Comparison of ENCODE assay signal across 8 mouse cellular contexts in genomic region chr3:148988293-148988995, GRCm38 (mm10). TPM values are rescaled to one million over a fixed set of nuclear protein-coding genes. Genes with fewer than 3 reads are reported as not detected.
DNase-seq lines count a peak whose midpoint lies in the region; ATAC-seq and TF ChIP-seq lines count a peak whose summit lies in the region.

No protein-coding gene starts in this region.

- intact Hi-C loops in left cerebral cortex, postnatal 4 days (cut with DNase I) = loop anchor here (2.0 kb wide), 1 partner anchor 456 kb away; no protein-coding TSS in a partner anchor

- no peak for ATAC-seq in erythroblast, adult 5-6 weeks (replicated peaks; ENCODE audit: low FRiP score, poor library complexity, severe bottlenecking)
- ATAC-seq in heart, postnatal 0 days (ENCODE audit: insufficient read depth, low read depth) = no peak
- no peak for ATAC-seq in midbrain, embryonic 12.5 days (ENCODE audit: low FRiP score, low read depth)
- 0 out of 2 replicates have a peak, but pooled peaks have one; percentile 13 for ATAC-seq in stomach, postnatal 0 days (ENCODE audit: low FRiP score, low TSS enrichment)

- in situ Hi-C loops in ES-E14 (cut with MboI; ENCODE audit: low sequenced_read_pairs in 2 of 2, unreplicated experiment in 2 of 2) = no loop called here

- H3K27ac ChIP-seq in ES-E14 (ENCODE audit: insufficient read depth, low read depth, low read length, poor library complexity, severe bottlenecking) = no peak overlapping the region
- H3K27ac ChIP-seq in embryonic facial prominence, embryonic 10.5 days (replicated peaks) = peak overlapping the region; percentile 98
- peak overlapping the region; percentile 93 for H3K27ac ChIP-seq in heart, postnatal 0 days (ENCODE audit: low read depth)
- peak overlapping the region; percentile 100 for H3K27ac ChIP-seq in midbrain, embryonic 12.5 days (replicated peaks)
- peak overlapping the region; percentile 95 for H3K27ac ChIP-seq in stomach, postnatal 0 days (replicated peaks)

- peaks cover 57% of the 10 kb centered on the region for H3K27me3 ChIP-seq in erythroblast, embryonic 14.5 days (ENCODE audit: control insufficient read depth)
- no peaks in the 10 kb centered on the region for H3K27me3 ChIP-seq in embryonic facial prominence, embryonic 10.5 days (replicated peaks; ENCODE audit: low read depth, poor library complexity, severe bottlenecking)
- no peaks in the 10 kb centered on the region for H3K27me3 ChIP-seq in heart, postnatal 0 days (ENCODE audit: control insufficient read depth, insufficient read depth, low read length)
- H3K27me3 ChIP-seq in midbrain, embryonic 12.5 days = 0 out of 2 replicates have a peak, but pooled peaks cover 4% of the 10 kb centered on the region
- no peaks in the 10 kb centered on the region for H3K27me3 ChIP-seq in stomach, postnatal 0 days (ENCODE audit: control insufficient read depth, insufficient read depth, low read length)

- H3K4me2 ChIP-seq in heart, postnatal 0 days (ENCODE audit: low read depth, low read length) = peak overlapping the region; percentile 91
- peak overlapping the region; percentile 77 for H3K4me2 ChIP-seq in midbrain, embryonic 12.5 days (replicated peaks)
- peak overlapping the region; percentile 91 for H3K4me2 ChIP-seq in stomach, postnatal 0 days (replicated peaks; ENCODE audit: low read depth)

- no peak for TF ChIP-seq CTCF in heart, postnatal 0 days (IDR thresholded peaks at IDR 0.05; ENCODE audit: low read depth)
- TF ChIP-seq CTCF in stomach, postnatal 0 days (IDR thresholded peaks at IDR 0.05; ENCODE audit: low read depth) = no peak

- peak overlapping the region; percentile 57 for H3K4me3 ChIP-seq in erythroblast, embryonic 14.5 days (replicated peaks)
- H3K4me3 ChIP-seq in ES-E14 (ENCODE audit: insufficient read depth in 1 of 2, low read depth in 1 of 2, low read length in 2 of 2, poor library complexity in 1 of 2, severe bottlenecking in 1 of 2) = peak overlapping the region; percentile 69 to 93
- H3K4me3 ChIP-seq in embryonic facial prominence, embryonic 10.5 days = peak overlapping the region; percentile 98
- peak overlapping the region; percentile 98 for H3K4me3 ChIP-seq in heart, postnatal 0 days (ENCODE audit: low read depth, low read length)
- peak overlapping the region; percentile 96 for H3K4me3 ChIP-seq in midbrain, embryonic 12.5 days
- H3K4me3 ChIP-seq in stomach, postnatal 0 days (ENCODE audit: low read depth, low read length) = peak overlapping the region; percentile 95

- peak overlapping the region; percentile 85 for H3K9ac ChIP-seq in ES-E14 (ENCODE audit: insufficient read depth, low read depth, low read length, poor library complexity, severe bottlenecking)
- H3K9ac ChIP-seq in heart, postnatal 0 days (replicated peaks; ENCODE audit: low read depth, low read length) = peak overlapping the region; percentile 95
- H3K9ac ChIP-seq in midbrain, embryonic 12.5 days (replicated peaks) = peak overlapping the region; percentile 99
- H3K9ac ChIP-seq in stomach, postnatal 0 days (ENCODE audit: low read length) = peak overlapping the region; percentile 86

- TF ChIP-seq EP300 in heart, postnatal 0 days (IDR thresholded peaks at IDR 0.05; ENCODE audit: low read depth) = no peak
- TF ChIP-seq EP300 in stomach, postnatal 0 days (optimal IDR thresholded peaks at IDR 0.05) = no peak

- no peaks in the 10 kb centered on the region for H3K4me1 ChIP-seq in erythroblast, embryonic 14.5 days (ENCODE audit: control insufficient read depth)
- H3K4me1 ChIP-seq in ES-E14 (ENCODE audit: control insufficient read depth in 2 of 2, insufficient read depth in 2 of 2, low read length in 2 of 2, poor library complexity in 1 of 2) = peaks cover 0 to 2% of the 10 kb centered on the region in 2 experiments; a peak in 2 of 4 replicates
- peaks cover 60% of the 10 kb centered on the region for H3K4me1 ChIP-seq in embryonic facial prominence, embryonic 10.5 days
- peaks cover 28% of the 10 kb centered on the region for H3K4me1 ChIP-seq in heart, postnatal 0 days (ENCODE audit: control insufficient read depth, insufficient read depth)
- peaks cover 31% of the 10 kb centered on the region for H3K4me1 ChIP-seq in midbrain, embryonic 12.5 days
- no peaks in the 10 kb centered on the region for H3K4me1 ChIP-seq in stomach, postnatal 0 days (replicated peaks; ENCODE audit: control insufficient read depth, insufficient read depth)

- H3K36me3 ChIP-seq in erythroblast, embryonic 14.5 days (ENCODE audit: control insufficient read depth) = no peaks in the 10 kb centered on the region
- no peaks in the 10 kb centered on the region; the same call in 1 of the 2 replicates for H3K36me3 ChIP-seq in ES-E14 (ENCODE audit: control insufficient read depth, insufficient read depth, low read length, poor library complexity, severe bottlenecking)
- H3K36me3 ChIP-seq in embryonic facial prominence, embryonic 10.5 days (replicated peaks) = no peaks in the 10 kb centered on the region
- no peaks in the 10 kb centered on the region for H3K36me3 ChIP-seq in heart, postnatal 0 days (replicated peaks; ENCODE audit: control insufficient read depth, insufficient read depth, low read length)
- no peaks in the 10 kb centered on the region for H3K36me3 ChIP-seq in midbrain, embryonic 12.5 days
- H3K36me3 ChIP-seq in stomach, postnatal 0 days (ENCODE audit: control insufficient read depth, insufficient read depth, low read length) = no peaks in the 10 kb centered on the region

- no peak for DNase-seq in ES-E14 (ENCODE audit: low read depth, low spot score)
- DNase-seq in embryonic facial prominence, embryonic 10.5 days (ENCODE audit: low spot score) = peak; percentile 63
- DNase-seq in heart, postnatal 0 days (ENCODE audit: low spot score) = no peak
- DNase-seq in left cerebral cortex, postnatal 4 days = peak; percentile 38
- peak; percentile 57 for DNase-seq in stomach, postnatal 0 days (ENCODE audit: low spot score)

- under 1% methylated on average over 84 of the region's 84 CpGs for WGBS in embryonic facial prominence, embryonic 10.5 days
- under 1% methylated on average over 70 of the region's 84 CpGs for WGBS in heart, postnatal 0 days
- WGBS in midbrain, embryonic 12.5 days = under 1% methylated on average over 63 of the region's 84 CpGs
- under 1% methylated on average over 63 of the region's 84 CpGs for WGBS in stomach, postnatal 0 days

- H3K9me3 ChIP-seq in erythroblast, embryonic 14.5 days (ENCODE audit: control insufficient read depth, low read length) = no peaks in the 10 kb centered on the region
- no peaks in the 10 kb centered on the region for H3K9me3 ChIP-seq in ES-E14 (ENCODE audit: control insufficient read depth, insufficient read depth, low read depth, low read length)
- H3K9me3 ChIP-seq in embryonic facial prominence, embryonic 10.5 days = no peaks in the 10 kb centered on the region
- H3K9me3 ChIP-seq in heart, postnatal 0 days (replicated peaks; ENCODE audit: control insufficient read depth, low read length) = no peaks in the 10 kb centered on the region
- H3K9me3 ChIP-seq in midbrain, embryonic 12.5 days = no peaks in the 10 kb centered on the region
- no peaks in the 10 kb centered on the region for H3K9me3 ChIP-seq in stomach, postnatal 0 days (ENCODE audit: control insufficient read depth, low read length)

TF ChIP-seq in ES-E14, 5 proteins besides CTCF, POLR2A, EP300 and RAD21:
- TF ChIP-seq HCFC1 (IDR thresholded peaks at IDR 0.05; ENCODE audit: borderline replicate concordance, insufficient read depth, low read length) = no peak
- TF ChIP-seq ZC3H11A (IDR thresholded peaks at IDR 0.05; ENCODE audit: borderline replicate concordance, low read depth, low read length) = no peak

RNA-seq across cellular contexts. Expression of gene Adgrl2, which starts 1.9 kb away (rescaled TPM):
- polyA plus RNA-seq in erythroblast, embryonic 14.5 days (2012) = 0.01 and 0.02 TPM in 2 replicates
- total RNA-seq in erythroblast, adult 5-6 weeks (2015; ENCODE audit: low replicate concordance) = 0.58 and 1.3 TPM in 2 replicates
- total RNA-seq in erythroblast, adult 5-6 weeks (2017; ENCODE audit: low replicate concordance) = 0.84 and 2.0 TPM in 2 replicates
- 29.9 and 36.6 TPM in 2 replicates for total RNA-seq in ES-E14 (2012; rRNA removed)
- polyA plus RNA-seq in embryonic facial prominence, embryonic 10.5 days (2016; fragmentation: Nextera tagmentation; extraction: Ambion mirVana) = 74.0 and 77.6 TPM in 2 replicates
- total RNA-seq in heart, postnatal 0 days (2014; rRNA removed; ENCODE audit: low replicate concordance) = 32.7 and 59.4 TPM in 2 replicates
- polyA plus RNA-seq in heart, postnatal 0 days (2015; fragmentation: Nextera tagmentation; extraction: Ambion mirVana) = 25.6 and 26.6 TPM in 2 replicates
- total RNA-seq in left cerebral cortex, postnatal 4 days (2021) = 100 to 1,000 TPM; 258 to 274 TPM
- polyA plus RNA-seq in midbrain, embryonic 12.5 days (2016; fragmentation: Nextera tagmentation; extraction: Ambion mirVana) = 149 and 152 TPM in 2 replicates
- polyA plus RNA-seq in stomach, postnatal 0 days (2015; fragmentation: Nextera tagmentation; extraction: Ambion mirVana) = 34.3 and 35.2 TPM in 2 replicates

Comparison
In these comparisons a context has a peak if more than half of its experiments do, and no peak if none do; other contexts are left out.
1. DNase-seq: peak in embryonic facial prominence, embryonic 10.5 days (single experiment), left cerebral cortex, postnatal 4 days (single experiment) and stomach, postnatal 0 days (single experiment); none in ES-E14 (single experiment) and heart, postnatal 0 days (single experiment).
2. RNA of gene Adgrl2, which starts 1.9 kb away (polyA plus RNA-seq): 149 to 152 TPM in midbrain, embryonic 12.5 days, 74.0 to 77.6 TPM in embryonic facial prominence, embryonic 10.5 days, 34.3 to 35.2 TPM in stomach, postnatal 0 days and 25.6 to 26.6 TPM in heart, postnatal 0 days; 0.01 to 0.02 TPM in erythroblast, embryonic 14.5 days; every median in the first group is over 10 times any median in the second.
3. Peak in every context shown above with its lines, with median percentiles within 50 percentile points of each other: H3K4me3 ChIP-seq, H3K9ac ChIP-seq and H3K4me2 ChIP-seq.